Mouse (Mus musculus): ENCODE results near the gene Foxo3.

Foxo3 gene

DNA sequence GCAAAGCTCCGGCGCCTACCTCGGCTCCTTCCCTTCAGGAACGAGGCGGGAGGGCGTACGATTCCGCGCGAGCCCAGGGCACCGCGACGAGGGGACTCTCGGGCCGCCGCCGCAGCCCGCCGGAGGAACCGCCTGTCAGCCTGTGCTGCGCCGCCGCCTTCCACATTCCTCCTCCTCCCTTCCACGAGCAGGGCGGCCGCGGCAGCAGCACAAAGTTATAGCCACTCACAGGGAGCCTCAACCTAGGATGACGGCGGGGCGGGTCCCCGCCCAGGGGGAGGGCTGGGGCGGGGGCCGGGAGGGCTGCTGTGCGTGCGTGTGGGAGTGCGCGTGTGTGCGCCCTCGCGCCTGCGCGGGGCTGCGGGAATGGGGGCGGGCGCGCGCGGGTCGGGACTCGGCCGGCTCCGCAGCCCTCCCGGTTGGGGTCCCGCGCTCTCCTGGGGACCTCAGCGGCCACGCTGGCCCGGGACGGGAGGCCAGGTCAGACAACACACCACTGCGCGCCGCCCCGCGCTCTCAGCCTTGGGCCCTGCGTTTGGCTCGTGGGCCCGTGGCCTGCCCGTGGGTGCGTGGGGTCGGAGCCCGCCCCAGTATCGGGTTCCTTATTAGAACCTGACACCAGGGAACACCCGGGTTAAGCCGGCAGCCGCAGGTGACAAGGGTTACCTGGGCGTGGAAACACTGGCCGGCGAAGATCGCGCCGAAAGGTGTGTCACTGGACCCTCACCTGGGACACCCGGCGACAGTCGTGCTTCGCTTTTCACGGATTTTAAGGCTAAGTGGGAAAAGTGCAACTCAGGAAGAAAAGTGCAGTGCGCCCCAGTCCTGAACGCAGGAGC, at the start of gene Foxo3:
Gene Foxo3, minus strand, starts transcription at position 249 of the 839 bp plus-strand sequence.
- no peak for DNase-seq (ENCODE audit: extremely low read depth, low read depth, low spot score)

DNA sequence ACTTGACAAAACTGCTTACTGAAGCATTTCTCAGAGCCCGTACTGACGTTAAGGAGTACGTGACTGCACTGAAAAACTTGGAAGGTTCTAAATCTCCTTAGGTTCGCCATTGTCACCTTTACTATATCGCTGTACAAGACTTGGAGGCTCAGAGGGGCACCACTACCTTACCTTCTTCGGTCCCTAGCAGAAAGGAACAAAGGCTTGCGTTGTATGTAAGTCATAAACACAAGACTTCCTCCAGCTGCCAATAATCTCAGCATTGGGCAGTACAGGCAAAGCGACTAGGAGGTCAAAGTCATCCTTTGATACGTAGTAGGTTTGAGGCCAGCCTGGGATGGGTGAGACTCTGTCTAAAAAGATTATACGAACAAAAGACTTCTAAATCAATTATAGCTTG, 48.8 kb upstream of the Foxo3 start:
- no peak for DNase-seq (ENCODE audit: extremely low read depth, low read depth, low spot score)

DNA sequence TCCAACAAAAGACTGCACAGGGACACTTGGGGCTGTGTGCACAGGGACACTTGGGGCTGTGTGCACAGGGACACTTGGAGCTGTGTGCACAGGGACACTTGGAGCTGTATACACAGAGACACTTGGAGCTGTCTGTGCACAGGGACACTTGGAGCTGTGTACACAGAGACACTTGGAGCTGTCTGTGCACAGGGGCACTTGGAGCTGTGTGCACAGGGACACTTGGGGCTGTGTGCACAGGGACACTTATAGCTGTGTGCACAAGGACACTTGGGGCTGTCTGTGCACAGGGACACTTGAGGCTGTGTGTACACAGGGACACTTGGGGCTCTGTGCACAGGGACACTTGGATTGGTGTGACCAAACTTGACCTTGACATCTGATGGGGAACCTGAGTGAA, 47.4 kb upstream of the Foxo3 start:
- DNase-seq (ENCODE audit: extremely low read depth, low read depth, low spot score) = no peak

DNA sequence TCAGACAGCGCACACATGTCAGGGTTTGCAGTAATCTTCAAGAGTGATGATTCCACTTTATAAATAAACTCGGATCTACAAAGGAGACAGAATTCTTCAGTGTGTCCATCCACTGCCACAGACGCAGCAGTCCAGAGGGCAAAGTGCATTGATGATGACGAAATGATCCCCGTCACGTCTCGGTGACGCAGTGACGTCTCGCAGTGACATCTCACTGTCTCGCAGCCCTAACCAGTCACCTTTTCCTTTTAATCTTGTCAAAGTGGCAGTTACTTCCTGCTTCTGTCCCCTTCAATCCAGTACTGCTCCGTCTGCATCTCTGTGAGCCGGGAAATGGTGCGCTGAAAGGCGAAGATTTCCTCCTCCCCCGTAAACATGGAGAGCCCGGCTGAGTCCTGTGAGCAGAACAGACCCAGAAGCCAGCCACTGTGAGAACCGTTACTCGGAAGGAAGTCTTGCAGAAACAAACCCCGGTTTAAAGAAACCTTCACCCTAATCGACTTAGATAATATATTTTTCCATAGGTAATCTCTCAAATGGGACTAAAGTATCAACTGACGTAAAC, 36.7 kb upstream of the Foxo3 start:
- no peak for DNase-seq (ENCODE audit: extremely low read depth, low read depth, low spot score)

DNA sequence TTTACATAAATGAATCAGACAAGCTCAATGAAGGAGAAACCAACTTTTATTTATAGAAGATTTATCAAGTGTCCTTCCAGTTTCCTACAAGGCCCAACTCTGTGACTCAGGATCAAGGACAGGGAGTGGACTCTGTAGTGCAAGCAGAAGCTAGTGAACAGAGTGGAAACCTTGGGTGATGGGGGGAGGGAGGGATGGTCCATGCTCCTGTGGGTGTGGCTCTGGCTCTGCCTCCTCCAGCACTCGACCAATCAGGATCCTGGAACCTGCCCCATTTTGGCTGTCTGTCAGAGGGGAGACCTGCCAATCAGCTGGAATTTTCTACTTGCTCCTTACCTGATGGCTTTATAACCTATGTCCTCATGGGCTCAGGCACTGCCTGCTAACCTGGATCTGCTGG, 36.0 kb upstream of the Foxo3 start:
- DNase-seq (ENCODE audit: extremely low read depth, low read depth, low spot score) = no peak

DNA sequence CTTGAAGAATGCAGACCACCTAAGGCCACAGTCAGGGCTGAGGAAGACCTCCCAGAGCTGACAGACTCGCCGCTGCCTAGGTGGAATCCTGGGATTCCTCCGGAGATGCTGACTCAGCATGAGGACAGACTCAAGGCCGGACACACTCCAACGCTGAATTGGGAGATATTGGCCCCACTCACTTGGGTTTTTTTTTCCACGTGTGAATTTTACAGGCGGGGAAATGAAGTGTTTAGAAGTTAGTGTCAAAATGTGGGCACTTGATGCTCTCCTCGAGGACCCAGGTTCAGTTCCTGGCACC, 32.1 kb upstream of the Foxo3 start:
- DNase-seq (ENCODE audit: extremely low read depth, low read depth, low spot score) = no peak

DNA sequence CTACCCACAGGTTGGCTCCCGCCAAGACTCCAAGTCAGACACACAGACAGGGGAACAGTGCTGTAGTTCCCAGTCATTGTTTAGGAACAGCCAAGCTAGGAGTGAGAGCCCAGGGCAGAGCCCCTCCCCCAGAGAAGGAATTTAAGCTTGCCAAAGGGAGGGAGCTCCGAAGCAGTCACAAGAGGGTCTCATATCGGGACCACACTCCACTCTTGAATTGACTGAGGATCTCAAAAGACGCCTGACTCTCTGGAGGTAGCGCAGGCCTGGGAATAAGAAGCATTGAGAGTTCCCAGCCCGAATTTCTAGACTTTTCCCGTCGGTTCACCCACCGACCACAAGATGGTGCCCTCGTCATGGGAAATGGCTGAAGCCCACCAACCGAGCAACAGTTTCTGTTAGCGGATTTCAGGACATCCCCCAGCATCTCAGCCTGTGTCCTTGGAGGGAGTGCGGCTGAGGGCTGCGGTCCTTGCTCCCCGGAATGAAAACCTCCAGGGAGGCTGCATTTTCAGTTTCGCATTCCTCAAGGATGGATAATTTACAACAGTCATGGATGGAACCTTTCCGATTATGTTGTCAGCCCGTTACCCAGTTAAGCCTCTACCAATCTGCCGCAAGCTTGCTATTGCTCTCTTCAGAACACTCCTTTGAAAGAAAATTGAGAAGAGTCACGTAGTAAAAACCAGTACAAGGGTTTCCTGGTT, 31.6 kb upstream of the Foxo3 start:
- DNase-seq (ENCODE audit: extremely low read depth, low read depth, low spot score) = no peak

DNA sequence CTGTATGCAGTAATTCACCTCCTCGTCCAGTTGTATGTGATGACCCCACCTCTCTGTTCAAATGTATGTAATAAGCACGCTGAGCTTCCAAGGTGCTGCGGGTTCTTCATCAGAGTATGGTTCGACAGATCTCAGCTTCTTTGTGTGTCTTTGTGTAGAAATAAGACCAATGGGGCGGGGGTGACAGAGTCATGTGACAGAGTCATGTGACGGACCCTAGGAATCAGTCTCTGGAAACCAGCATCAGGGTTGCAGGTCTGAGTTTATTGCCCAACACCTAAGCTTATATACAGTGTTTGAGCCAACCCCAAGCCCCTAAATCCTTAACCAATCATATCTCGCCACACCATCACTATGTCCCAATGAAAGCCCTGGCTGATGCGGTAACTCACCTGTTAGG, 29.9 kb upstream of the Foxo3 start:
- DNase-seq (ENCODE audit: extremely low read depth, low read depth, low spot score) = no peak

DNA sequence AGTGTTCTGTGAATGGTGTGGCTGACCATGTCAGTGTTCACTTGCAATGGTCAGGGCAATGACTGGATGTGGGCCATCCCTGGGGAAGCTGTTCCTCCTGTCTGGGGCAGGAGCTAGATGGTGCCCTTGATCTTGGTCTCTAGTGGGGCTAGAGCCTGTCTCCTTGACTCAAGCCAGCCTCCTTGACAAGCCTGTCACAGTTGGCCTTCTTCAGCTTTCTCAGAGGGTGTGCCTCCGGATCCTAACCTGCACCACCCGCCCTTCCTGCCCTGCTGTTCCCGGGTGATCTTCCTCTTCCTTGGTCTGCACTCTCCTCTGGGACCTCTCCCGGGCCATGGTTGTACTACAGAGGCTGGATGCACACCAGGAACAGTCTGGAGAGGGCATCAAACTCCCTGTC, 24.2 kb upstream of the Foxo3 start:
- no peak for DNase-seq (ENCODE audit: extremely low read depth, low read depth, low spot score)

DNA sequence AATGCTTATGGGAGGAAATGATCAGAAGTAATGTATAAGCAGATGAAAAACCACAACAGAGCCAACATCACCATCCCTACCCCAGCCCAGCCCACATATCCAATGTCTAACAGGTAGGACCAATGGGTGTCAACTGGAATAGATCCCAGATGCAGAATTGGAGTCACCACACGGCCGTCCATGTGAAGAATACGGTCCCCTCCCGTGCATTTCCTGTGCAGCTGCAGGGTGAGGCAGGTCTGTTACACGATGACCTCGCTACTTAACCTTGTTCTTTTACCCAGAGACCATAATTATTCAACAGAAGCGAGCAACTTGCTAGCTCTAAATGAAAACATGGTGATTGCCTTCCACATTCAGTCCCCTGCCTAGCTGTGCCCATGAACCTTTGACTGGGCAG, 23.4 kb upstream of the Foxo3 start:
- no peak for DNase-seq (ENCODE audit: extremely low read depth, low read depth, low spot score)

DNA sequence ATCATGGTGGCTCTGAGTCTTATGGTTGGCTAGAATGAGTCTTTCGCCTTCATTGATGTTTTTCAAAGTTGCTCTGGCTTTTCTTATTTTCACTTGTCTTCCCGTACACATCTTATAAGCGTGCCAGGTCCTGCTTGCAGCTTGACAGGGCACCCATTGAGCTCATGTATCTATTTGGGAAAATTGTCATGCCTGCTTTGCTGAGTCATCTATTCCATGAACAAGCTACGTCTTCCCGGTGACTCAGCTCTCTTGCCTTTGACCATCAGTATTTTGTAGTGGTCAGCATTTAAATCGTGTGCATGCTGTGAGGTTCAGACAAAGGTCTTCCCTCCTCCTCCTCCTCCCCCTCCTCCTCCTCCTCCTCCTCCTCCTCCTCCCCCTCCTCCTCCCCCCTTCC, 22.9 kb upstream of the Foxo3 start:
- DNase-seq (ENCODE audit: extremely low read depth, low read depth, low spot score) = no peak

DNA sequence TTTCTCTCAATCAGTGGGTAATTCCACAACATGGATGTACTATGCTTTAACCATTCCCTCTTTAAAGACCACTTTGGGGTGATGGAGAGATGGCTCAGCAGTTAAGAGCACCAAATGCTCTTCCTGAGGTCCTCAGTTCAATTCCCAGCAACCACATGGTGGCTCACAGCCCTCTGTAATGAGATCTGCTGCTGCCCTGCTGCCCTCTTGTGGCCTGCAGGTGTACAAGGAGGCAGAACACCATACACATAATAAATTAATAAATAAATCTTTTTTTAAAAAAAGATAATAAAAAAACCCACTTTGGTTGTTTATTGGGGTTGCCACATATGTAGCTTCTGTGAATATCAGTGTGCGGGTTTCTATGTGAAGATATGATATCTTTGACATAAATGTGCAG, 21.4 kb upstream of the Foxo3 start:
- no peak for DNase-seq (ENCODE audit: extremely low read depth, low read depth, low spot score)

DNA sequence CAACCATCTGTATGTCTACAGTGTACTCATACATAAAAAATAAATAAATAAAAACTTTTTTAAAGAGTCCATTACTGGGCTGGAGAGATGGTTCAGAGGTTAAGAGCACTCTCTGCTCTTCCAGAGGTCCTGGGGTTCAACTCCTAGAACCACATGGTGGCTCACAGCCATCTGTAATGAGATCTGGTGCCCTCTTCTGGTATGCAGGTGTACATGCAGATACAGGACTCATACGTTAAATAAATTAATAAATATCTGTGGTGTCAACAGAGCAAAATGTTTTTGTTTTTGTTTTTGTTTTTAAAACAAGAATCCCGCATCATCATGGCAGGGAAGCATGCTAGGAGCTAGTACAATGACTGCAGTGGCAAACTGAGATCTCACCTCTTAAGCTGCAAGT, 20.6 kb upstream of the Foxo3 start:
- DNase-seq (ENCODE audit: extremely low read depth, low read depth, low spot score) = no peak

DNA sequence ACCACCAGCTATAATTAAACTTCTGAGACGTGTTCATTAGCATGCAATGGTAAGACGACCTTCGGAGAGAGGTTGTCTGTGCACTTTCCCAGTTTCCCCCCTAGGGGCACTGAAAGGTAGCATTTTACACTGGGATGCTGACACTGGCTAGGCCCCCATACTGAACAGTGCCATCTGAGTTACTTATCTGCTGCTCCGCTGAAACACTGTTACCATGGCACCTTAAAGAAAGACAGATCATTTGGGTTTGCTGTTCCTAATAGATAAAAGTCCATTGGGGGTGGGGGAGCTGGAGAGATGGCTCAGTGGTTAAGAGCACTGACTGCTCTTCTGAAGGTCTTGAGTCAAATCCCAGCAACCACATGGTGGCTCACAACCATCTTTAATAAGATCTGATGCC, 20.0 kb upstream of the Foxo3 start:
- DNase-seq (ENCODE audit: extremely low read depth, low read depth, low spot score) = no peak

DNA sequence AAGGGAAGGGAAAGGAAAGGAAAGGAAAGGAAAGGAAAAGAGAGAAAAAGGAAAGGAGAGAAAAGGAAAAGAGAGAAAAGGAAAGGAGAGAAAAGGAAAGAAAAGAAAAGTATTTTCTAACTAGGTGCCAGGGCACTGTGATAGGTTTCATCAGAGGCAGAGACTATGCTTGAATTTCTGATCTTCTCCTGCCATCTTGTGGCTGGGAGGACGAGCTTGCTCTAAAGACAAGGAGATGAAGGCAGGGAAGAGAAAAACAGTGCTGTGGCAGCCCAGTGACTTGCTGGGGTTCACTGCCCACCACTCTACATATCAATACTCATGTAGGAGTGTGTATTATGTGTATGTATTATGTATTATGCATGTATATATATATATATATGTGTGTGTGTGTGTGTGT, 18.5 kb upstream of the Foxo3 start:
- no peak for DNase-seq (ENCODE audit: extremely low read depth, low read depth, low spot score)

DNA sequence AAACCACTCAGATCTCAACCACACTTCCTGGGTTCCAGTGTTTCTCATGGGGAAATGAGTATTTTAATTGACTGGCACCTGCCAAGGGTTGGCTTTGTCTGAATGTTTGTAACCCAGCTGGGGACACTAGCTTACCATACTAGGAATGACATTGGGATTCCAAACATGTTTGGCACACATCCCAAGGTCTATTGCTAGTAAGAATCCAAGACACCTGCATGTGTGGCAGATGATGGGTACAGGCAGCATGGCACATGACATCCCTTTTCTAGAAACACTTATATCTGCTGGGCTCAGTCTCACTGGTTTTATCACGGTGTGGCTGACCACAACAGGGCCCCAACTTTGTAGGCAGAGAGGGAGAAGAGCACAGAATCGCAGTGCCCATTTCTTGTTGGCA, 17.8 kb upstream of the Foxo3 start:
- DNase-seq (ENCODE audit: extremely low read depth, low read depth, low spot score) = no peak

DNA sequence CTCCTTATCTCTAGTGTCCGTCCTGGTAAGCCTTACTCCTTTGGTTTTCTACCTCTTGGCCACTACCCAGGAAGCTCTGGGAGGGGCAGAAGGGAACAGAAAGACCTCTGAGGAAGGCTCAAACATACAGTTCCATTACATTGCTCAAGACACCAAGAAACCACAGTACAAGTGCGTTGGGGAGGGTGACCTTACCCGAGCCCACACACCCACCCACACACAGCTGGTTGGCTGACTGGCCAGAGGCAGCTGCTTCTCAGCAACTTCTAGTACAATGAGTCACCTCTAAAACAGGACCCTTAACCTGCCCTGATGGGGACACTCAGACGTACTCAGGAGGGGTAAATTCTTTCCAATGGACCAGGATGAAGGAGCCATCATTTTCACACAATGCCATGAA, 17.3 kb upstream of the Foxo3 start:
- DNase-seq (ENCODE audit: extremely low read depth, low read depth, low spot score) = no peak

DNA sequence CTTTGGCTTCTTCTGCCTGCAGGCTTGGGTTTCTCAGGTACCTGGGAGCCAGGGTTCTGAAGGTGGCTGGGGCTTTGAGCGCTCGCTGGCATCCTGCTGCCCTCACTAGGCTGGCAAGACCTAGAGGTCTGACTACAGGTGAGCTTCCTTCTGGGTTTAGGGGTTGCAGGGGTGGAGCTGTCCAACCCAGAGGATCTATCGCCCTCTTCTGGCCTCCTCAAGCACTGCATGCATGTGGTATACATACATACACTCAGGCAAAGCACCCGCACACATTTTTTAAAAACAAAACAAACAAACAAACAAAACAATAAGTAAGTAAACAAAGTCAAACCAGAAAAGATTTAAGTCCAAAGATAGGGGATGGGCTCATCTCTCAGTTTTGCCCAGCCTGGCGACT, 14.8 kb upstream of the Foxo3 start:
- no peak for DNase-seq (ENCODE audit: extremely low read depth, low read depth, low spot score)

DNA sequence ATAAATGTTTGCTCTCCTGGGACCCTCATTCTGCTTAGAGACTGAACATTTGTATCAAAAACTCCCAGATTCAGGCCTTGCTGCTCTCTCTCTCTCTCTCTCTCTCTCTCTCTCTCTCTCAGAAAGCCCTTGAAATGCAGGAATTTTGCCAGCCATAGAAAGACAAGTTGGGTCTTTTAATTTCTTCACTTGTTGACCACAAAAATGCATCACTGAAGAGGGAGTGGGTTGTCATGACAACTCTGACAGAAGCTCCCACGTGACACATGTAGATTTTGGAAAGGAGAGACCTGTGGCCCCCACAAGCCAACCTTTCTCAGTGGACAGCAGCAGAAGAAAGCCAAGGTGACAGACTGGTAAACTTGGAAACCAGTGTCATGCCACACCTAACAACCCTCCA, 11.1 kb upstream of the Foxo3 start:
- DNase-seq (ENCODE audit: extremely low read depth, low read depth, low spot score) = no peak

DNA sequence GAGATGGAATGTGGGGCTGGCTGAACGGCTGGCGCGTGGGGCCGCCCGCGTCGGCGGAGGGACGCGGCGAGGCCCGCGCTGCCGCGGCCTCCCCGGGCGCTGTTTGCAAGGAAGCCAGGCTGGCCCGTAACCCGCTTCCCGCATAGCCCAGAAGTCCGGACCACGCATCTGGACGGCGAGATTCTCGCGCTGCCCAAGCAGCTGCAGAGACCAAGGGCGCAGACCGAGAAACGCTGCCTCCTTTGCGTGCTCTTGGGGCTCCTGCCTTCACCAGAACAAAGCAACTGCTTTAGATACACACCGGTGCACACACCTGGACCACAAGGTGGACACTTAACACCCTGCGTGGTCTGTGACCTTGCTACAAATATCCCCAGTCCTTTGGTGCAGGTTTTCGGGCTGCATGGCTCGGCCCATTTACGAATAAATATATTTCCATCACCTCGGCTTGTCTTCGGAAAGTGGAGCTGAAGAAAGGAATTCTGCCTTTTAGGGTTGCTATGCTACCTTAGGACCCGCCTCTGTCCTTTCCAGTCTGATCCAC, 1.8 kb upstream of the Foxo3 start:
- DNase-seq (ENCODE audit: extremely low read depth, low read depth, low spot score) = no peak

DNA sequence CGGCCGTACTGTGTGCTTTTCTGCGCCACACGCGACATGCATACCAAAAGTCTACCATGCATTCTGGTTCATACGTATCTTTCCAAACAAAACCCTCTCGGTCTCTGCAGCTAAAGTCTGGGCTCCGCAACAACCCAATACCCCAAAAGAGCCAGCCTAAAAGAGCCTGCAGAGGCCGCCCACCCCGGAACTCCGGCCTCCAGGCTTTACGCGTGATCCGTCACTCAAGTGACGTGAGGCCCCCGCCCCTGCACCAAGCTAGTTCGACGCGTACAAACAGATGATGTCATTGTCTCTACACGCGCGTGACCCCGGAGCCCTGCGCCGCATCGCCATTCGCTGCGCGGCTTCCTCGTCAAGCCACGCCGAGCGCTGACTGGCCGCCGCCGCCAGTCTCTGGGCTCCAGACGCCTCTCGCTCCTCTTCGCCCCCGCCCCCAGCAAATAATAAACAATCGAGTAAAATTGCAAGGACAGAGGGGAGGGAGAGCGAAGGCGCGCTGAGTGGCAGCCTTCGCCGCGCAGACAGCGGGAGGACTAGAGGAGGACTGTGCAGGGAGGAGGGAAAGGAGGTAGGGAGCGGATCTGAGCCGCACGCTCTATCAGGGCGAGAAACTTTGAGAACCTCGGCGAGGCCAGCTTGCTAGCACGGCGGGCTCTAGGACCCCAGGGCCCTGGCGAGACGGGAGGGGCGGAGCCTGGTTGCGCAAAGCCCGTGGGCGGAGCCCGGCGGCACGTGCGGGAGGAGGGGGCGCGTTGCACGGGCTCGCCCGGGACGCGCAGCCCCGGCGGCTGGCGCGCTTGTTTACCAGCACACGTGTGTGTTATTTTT, 1.1 kb upstream of the Foxo3 start:
- peak; percentile 71 for DNase-seq (ENCODE audit: extremely low read depth, low read depth, low spot score)

Measured in fat pad, adult 2 months (tissue).